Mouse (Mus musculus) CH12.LX (cell line): ENCODE measurements around the gene Dpyd. TPM values are rescaled to one million over a fixed set of nuclear protein-coding genes. Genes with fewer than 3 reads are reported as not detected.

Experiments
- DNase-seq: peaks from one replicate; pipeline ENCODE4 v3.0.0-alpha.2; 2013; ENCODE audit errors: extremely low read depth
- H3K27ac ChIP-seq: 2 replicates; pipeline ENCODE4 v1.5.1; 2012; ENCODE audit warnings: low read depth, mild to moderate bottlenecking, control low read depth, moderate library complexity; ENCODE audit not compliant: insufficient read depth
- H3K27me3 ChIP-seq: replicated peaks from 2 replicates; pipeline ENCODE3; 2012; ENCODE audit warnings: inconsistent platforms
- H3K36me3 ChIP-seq, 2 experiments: replicated peaks in 1 of 2; 2 replicates each; pipeline versions ENCODE3 to v1.6.1; 2012; ENCODE audit warnings: inconsistent platforms in 1 of 2, low read length in 1 of 2, mild to moderate bottlenecking in 1 of 2, mixed read lengths in 1 of 2, moderate library complexity in 1 of 2; ENCODE audit not compliant: control insufficient read depth in 1 of 2, insufficient read depth in 1 of 2
- H3K4me1 ChIP-seq, 2 experiments: 2 replicates each; pipeline ENCODE4 v1.6.1; 2012; ENCODE audit warnings: inconsistent platforms in 1 of 2, moderate library complexity in 1 of 2; ENCODE audit not compliant: insufficient read depth in 2 of 2, control insufficient read depth in 1 of 2
- H3K4me2 ChIP-seq: 2 replicates; pipeline ENCODE4 v1.6.1; 2012; ENCODE audit warnings: low read depth, mild to moderate bottlenecking, control low read depth; ENCODE audit not compliant: poor library complexity, insufficient read depth, severe bottlenecking
- H3K4me3 ChIP-seq, 3 experiments: fragments of 150-350 bp in 1 of 3; sonication (generic) in 1 of 3; replicated peaks in 1 of 3; 2 replicates each; pipeline versions ENCODE3 to v1.5.1; 2011 to 2012; ENCODE audit warnings: low read depth in 2 of 3, low read length in 2 of 3, mild to moderate bottlenecking in 2 of 3, moderate library complexity in 2 of 3, control low read depth in 1 of 3, improper control_type of control experiment in 1 of 3, inconsistent platforms in 1 of 3, mixed read lengths in 1 of 3; ENCODE audit not compliant: poor library complexity in 1 of 3
- H3K79me2 ChIP-seq: replicated peaks from 2 replicates; pipeline ENCODE4 v1.6.1; 2012; ENCODE audit warnings: mild to moderate bottlenecking, moderate library complexity; ENCODE audit not compliant: control insufficient read depth, poor library complexity, insufficient read depth, severe bottlenecking; ENCODE audit errors: extremely low read depth
- H3K9ac ChIP-seq: 2 replicates; pipeline ENCODE4 v1.6.1; 2012; ENCODE audit warnings: low read depth, mild to moderate bottlenecking, control low read depth, moderate library complexity; ENCODE audit not compliant: insufficient read depth
- H3K9me3 ChIP-seq: replicated peaks from 2 replicates; pipeline ENCODE3; 2012; ENCODE audit warnings: low read length, inconsistent platforms, mixed read lengths
- CHD1 ChIP-seq: IDR thresholded peaks from 2 replicates; pipeline ENCODE4 v1.6.1; 2012; ENCODE audit warnings: low read depth, low read length, improper control_type of control experiment, inconsistent platforms
- CHD2 ChIP-seq: IDR thresholded peaks from 2 replicates; pipeline ENCODE4 v1.6.1; 2011; ENCODE audit warnings: low read length, improper control_type of control experiment
- CTCF ChIP-seq, 2 experiments: IDR thresholded peaks in 1 of 2; conservative IDR thresholded peaks in 1 of 2; 2 replicates each; pipeline ENCODE4 v1.5.1; 2011 to 2012; ENCODE audit warnings: low read depth in 2 of 2, low read length in 2 of 2, improper control_type of control experiment in 1 of 2, inconsistent platforms in 1 of 2, mild to moderate bottlenecking in 1 of 2, moderate library complexity in 1 of 2
- E2F4 ChIP-seq: IDR thresholded peaks from 2 replicates; pipeline ENCODE4 v1.6.1; 2011; ENCODE audit warnings: low read depth, low read length, improper control_type of control experiment; ENCODE audit not compliant: insufficient replicate concordance
- EP300 ChIP-seq: IDR thresholded peaks from 2 replicates; pipeline ENCODE4 v1.6.1; 2011; ENCODE audit warnings: low read length, improper control_type of control experiment
- HCFC1 ChIP-seq: IDR thresholded peaks from 2 replicates; pipeline ENCODE4 v1.6.1; 2012; ENCODE audit warnings: low read depth, mild to moderate bottlenecking, inconsistent platforms, low read length, improper control_type of control experiment
- IRF4 ChIP-seq: IDR thresholded peaks from 2 replicates; pipeline ENCODE4 v1.6.1; 2014; ENCODE audit warnings: low read depth, mild to moderate bottlenecking, inconsistent platforms, low read length, improper control_type of control experiment
- KAT2A ChIP-seq: IDR thresholded peaks from 2 replicates; pipeline ENCODE4 v1.6.1; 2012; ENCODE audit warnings: low read length, improper control_type of control experiment, inconsistent platforms; ENCODE audit not compliant: insufficient replicate concordance
- MAFK ChIP-seq: IDR thresholded peaks from 2 replicates; pipeline ENCODE4 v1.6.1; 2011; ENCODE audit warnings: low read length, improper control_type of control experiment; ENCODE audit not compliant: insufficient replicate concordance
- MAX ChIP-seq: IDR thresholded peaks from 2 replicates; pipeline ENCODE4 v1.6.1; 2011; ENCODE audit warnings: low read length, improper control_type of control experiment
- MEF2A ChIP-seq: IDR thresholded peaks from 2 replicates; pipeline ENCODE4 v1.6.1; 2014; ENCODE audit warnings: low read depth, mild to moderate bottlenecking, inconsistent platforms, low read length, improper control_type of control experiment, borderline replicate concordance
- NELFE ChIP-seq: IDR thresholded peaks from 2 replicates; pipeline ENCODE4 v1.6.1; 2011; ENCODE audit warnings: low read depth, low read length, improper control_type of control experiment
- NRF1 ChIP-seq: IDR thresholded peaks from 2 replicates; pipeline ENCODE4 v1.6.1; 2014; ENCODE audit warnings: low read depth, mild to moderate bottlenecking, inconsistent platforms, low read length, improper control_type of control experiment, moderate library complexity
- RCOR1 ChIP-seq: conservative IDR thresholded peaks from 2 replicates; pipeline ENCODE4 v1.6.1; 2012; ENCODE audit warnings: low read depth, mild to moderate bottlenecking, inconsistent platforms, low read length, improper control_type of control experiment
- TBP ChIP-seq: conservative IDR thresholded peaks from 2 replicates; pipeline ENCODE4 v1.6.1; 2011; ENCODE audit warnings: low read depth, low read length, improper control_type of control experiment
- TCF12 ChIP-seq: IDR thresholded peaks from 2 replicates; pipeline ENCODE4 v1.6.1; 2014; ENCODE audit warnings: low read depth, mild to moderate bottlenecking, inconsistent platforms, low read length, improper control_type of control experiment
- USF2 ChIP-seq: conservative IDR thresholded peaks from 2 replicates; pipeline ENCODE4 v1.6.1; 2011; ENCODE audit warnings: low read depth, low read length, improper control_type of control experiment
- ZC3H11A ChIP-seq: IDR thresholded peaks from 2 replicates; pipeline ENCODE4 v1.6.1; 2012; ENCODE audit warnings: low read depth, mild to moderate bottlenecking, inconsistent platforms, low read length, improper control_type of control experiment
- ZKSCAN1 ChIP-seq: IDR thresholded peaks from 2 replicates; pipeline ENCODE4 v1.6.1; 2012; ENCODE audit warnings: low read depth, inconsistent platforms, low read length, improper control_type of control experiment, borderline replicate concordance
- ZNF384 ChIP-seq: IDR thresholded peaks from 2 replicates; pipeline ENCODE4 v1.6.1; 2012; ENCODE audit warnings: low read depth, low read length, improper control_type of control experiment, inconsistent platforms
- dilution Hi-C: fragments of 300-500 bp; cut with MboI; formaldehyde crosslinking; loops from 2 replicates; pipeline ENCODE4 v1.14.3; 2020; ENCODE audit warnings: low sequenced_read_pairs; ENCODE audit not compliant: extremely low pct_unique_long_range_greater_than_20kb, extremely low pct_ligation_motif_present
- in situ Hi-C: fragments of 300-500 bp; cut with MboI; formaldehyde crosslinking; loops from 3 replicates; pipeline ENCODE4 v1.14.3; 2019; ENCODE audit warnings: low sequenced_read_pairs, low pct_ligation_motif_present, low pct_unique_long_range_greater_than_20kb, mixed read lengths
- polyA plus RNA-seq: library from polyadenylated mRNA; unstranded; fragments of >175 nt; gene quantifications from 2 replicates; pipeline ENCODE4 v1.2.1, GENCODE M21; 2012; ENCODE audit warnings: low read depth; ENCODE audit not compliant: insufficient read length
- total RNA-seq, 2 experiments: library from RNA; depleted of rRNA; stranded (reverse); fragments of 300-350 nt in 1 of 2; fragments of >200 nt in 1 of 2; gene quantifications; 2 replicates each; pipeline ENCODE4 v1.2.3; 2012 to 2014

Gene Dpyd
- total and polyA plus RNA-seq, 3 experiments = not detected

DNA sequence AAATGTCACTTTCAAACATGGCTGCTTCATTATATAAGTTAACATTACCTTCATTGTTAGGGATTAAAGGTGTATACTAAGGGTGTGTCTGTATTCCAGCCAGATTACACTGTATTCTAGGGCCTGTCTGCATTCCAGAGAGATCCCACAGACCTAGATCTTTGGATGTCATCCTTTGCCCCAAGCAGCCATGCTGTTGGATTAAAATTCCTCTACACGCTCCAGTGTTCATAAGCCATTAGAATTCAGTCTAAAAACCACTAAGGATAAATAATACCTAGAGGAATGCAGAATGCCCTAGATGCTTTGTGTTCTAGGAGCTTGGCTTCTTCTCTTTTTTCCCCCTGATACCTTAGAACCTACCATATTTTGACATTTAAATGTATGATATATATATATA is 494.2 kb downstream of the Dpyd start:
- H3K4me3 ChIP-seq = no peak overlapping the region
- H3K79me2 ChIP-seq = no peaks in the 10 kb centered on the region
- H3K27ac ChIP-seq = no peak overlapping the region
- no peak overlapping the region for H3K9ac ChIP-seq
- H3K9me3 ChIP-seq = peaks cover 21% of the 10 kb centered on the region
- no peak for TF ChIP-seq ZC3H11A
- no peak for TF ChIP-seq NELFE
- dilution Hi-C loops = no loop called here
- H3K27me3 ChIP-seq = no peaks in the 10 kb centered on the region
- H3K4me2 ChIP-seq = no peak overlapping the region
- in situ Hi-C loops = no loop called here
- no peak for DNase-seq
- H3K4me1 ChIP-seq = no peaks in the 10 kb centered on the region
- H3K36me3 ChIP-seq = no peaks in the 10 kb centered on the region

DNA sequence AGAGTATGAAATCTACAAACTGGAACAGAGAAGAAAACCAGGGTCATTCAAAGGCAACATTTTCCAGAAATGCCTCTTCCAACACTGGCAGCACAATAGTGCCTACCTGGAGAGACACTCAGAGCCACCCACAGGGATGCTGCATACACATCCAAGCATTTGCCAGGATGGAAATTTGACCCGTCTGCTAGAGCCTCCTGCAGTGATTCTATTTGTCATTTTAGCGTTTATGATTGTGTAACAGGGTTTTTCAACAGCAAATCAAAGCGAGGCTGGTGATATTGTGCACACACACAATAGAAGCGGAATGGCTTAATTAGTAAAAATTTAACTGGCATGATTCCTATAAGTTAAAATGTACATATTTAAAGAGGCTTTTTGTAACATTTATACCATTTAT is 501.3 kb downstream of the Dpyd start:
- H3K27ac ChIP-seq = no peak overlapping the region
- H3K4me1 ChIP-seq = no peaks in the 10 kb centered on the region
- no peak overlapping the region for H3K4me3 ChIP-seq
- no peak for TF ChIP-seq TBP
- no peak for TF ChIP-seq CTCF (conservative IDR thresholded peaks at IDR 0.05 in 1 of 2, IDR thresholded peaks at IDR 0.05 in 1 of 2; ENCODE audit: low read depth in 2 of 2, low read length in 2 of 2)
- TF ChIP-seq, all 38 proteins: peak for 0
- Histone ChIP-seq H3K9me3 (peaks cover 17% of the 10 kb centered on the region), H3K79me2 (no peaks in the 10 kb centered on the region), H3K9ac (no peak overlapping the region), H3K4me2 (no peak overlapping the region), H3K27me3 (no peaks in the 10 kb centered on the region), H3K36me3 (no peaks in the 10 kb centered on the region)
- in situ Hi-C loops = no loop called here
- no peak for DNase-seq
- dilution Hi-C loops = no loop called here

DNA sequence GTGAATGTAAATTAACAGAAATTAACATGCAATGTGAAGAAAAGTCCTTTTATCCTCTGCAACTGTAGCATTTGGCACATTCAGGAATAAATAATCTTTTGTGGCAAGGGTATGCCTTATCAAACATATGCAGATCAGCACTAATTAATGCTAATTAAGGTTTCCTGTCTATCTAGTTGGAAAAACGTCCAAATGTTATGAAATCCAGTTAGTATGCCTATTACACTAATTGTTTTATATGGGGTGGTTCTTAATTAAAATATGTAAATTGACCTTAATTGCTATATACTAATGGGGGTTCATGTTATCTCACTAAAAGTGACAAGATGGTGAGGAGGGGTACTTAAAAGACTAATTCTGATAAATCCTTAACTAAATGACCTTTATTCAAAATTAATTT is 501.7 kb downstream of the Dpyd start:
- dilution Hi-C loops = no loop called here
- H3K27me3 ChIP-seq = no peaks in the 10 kb centered on the region
- in situ Hi-C loops = no loop called here

More for the DNA sequence above, 501.7 kb downstream of the Dpyd start:
- no peak overlapping the region for H3K9ac ChIP-seq
- H3K27ac ChIP-seq = no peak overlapping the region
- TF ChIP-seq ZNF384 (no peak), KAT2A (no peak), USF2 (no peak), MAX (no peak), CTCF (conservative IDR thresholded peaks at IDR 0.05 in 1 of 2, IDR thresholded peaks at IDR 0.05 in 1 of 2; ENCODE audit: low read depth in 2 of 2, low read length in 2 of 2) (no peak), CHD2 (no peak), CHD1 (no peak), MEF2A (no peak), E2F4 (no peak), RCOR1 (no peak), MAFK (no peak), TCF12 (no peak), EP300 (no peak), NRF1 (no peak), HCFC1 (no peak), ZKSCAN1 (no peak), IRF4 (no peak), NELFE (no peak)
- no peak for DNase-seq
- H3K36me3 ChIP-seq = no peaks in the 10 kb centered on the region
- H3K9me3 ChIP-seq = peaks cover 21% of the 10 kb centered on the region
- H3K4me1 ChIP-seq = no peaks in the 10 kb centered on the region
- H3K79me2 ChIP-seq = no peaks in the 10 kb centered on the region
- no peak overlapping the region for H3K4me2 ChIP-seq
- no peak overlapping the region for H3K4me3 ChIP-seq
